Mouse (Mus musculus) embryonic fibroblast, embryonic 13.5 days (primary cell): ENCODE data around the gene Mrps7.

Experiments used
- CTCF ChIP-seq: IDR thresholded peaks from 2 replicates; pipeline ENCODE4 v1.5.1; 2011; ENCODE audit warnings: mild to moderate bottlenecking, control low read depth, low read length, moderate library complexity, borderline replicate concordance; ENCODE audit not compliant: insufficient read depth
- POLR2A ChIP-seq: IDR thresholded peaks from 2 replicates; pipeline ENCODE4 v1.6.1; 2011; ENCODE audit warnings: low read depth, mild to moderate bottlenecking, control low read depth, low read length, moderate library complexity

DNA sequence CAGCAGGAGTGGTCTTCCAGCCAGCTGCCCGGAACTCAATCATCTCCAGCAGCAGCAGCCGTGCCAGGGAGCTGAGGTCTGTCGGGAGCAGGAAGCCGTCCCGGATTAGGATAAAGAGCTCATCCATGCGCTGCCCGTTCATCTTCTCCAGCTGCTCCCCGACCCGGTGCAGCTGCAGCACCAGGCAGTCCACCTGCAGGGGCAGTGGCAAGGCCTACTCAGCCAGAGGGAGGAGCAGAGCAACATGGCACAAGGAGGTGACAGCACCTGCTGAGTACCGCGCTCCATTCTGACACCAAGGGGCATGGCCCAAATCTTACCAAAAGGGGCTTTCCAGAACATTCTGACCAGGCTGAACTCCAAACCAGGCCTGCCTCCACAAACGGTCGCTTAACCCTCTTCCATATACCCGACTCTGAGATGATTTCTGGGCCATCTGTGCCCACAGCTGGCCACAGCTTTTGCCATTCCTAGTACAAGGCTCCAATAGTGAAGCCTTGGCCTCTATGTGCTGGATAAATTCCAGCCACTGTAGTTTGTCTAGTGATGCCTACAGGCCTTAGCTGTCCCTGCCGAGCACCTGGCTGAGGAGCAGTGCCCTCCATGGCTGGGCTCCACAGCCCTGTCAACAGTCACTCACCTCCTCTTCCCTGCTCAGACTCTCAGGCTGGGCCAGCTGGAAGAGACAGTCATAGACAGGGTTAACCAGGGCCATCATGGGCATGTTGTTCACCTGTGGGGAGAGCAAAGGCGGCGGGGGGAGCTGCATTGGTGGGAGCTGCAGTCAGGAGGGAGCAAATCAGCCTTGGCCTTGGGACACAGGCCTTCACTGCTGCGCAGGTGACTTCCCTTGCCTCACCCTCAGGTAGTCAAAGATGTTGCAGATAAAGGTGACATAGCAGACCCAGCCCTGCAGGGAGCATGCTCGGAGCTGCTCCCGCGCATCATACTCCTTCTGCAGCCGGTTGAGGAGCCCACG lies 5.0 kb downstream of the Mrps7 start:
- TF ChIP-seq CTCF (no peak), POLR2A (no peak)
